Mouse (Mus musculus) cerebellum, adult 9-11 months (tissue): ENCODE data around the gene Vwa5b2.

ENCODE experiments used
- DNase-seq: peaks from one replicate; pipeline ENCODE4 v3.0.0; 2022

Gene Vwa5b2

GRCm38 (mm10) chr16:20611357-20612227 is 22.3 kb downstream of the Vwa5b2 start, which contains the start of the genes Eef1akmt4, Gm49333 and Alg3:
Gene Eef1akmt4, plus strand, starts transcription at chr16:20611593.
Gene Gm49333, plus strand, starts transcription at chr16:20611610.
Gene Alg3, minus strand, starts transcription at chr16:20611735.
- peak; percentile 86 for DNase-seq

- peak; percentile 64 for DNase-seq
Observed at GRCm38 (mm10) chr16:20619541-20620398, 30.5 kb downstream of the Vwa5b2 start.

GRCm38 (mm10) chr16:20620399-20620735 is 31.1 kb downstream of the Vwa5b2 start:
- no peak for DNase-seq

- DNase-seq, result no peak
Observed at GRCm38 (mm10) chr16:20620751-20621190, 31.5 kb downstream of the Vwa5b2 start.

GRCm38 (mm10) chr16:20621191-20621990 is 32.1 kb downstream of the Vwa5b2 start, which contains the start of gene Camk2n2:
Gene Camk2n2, minus strand, starts transcription at chr16:20621287.
- DNase-seq, result peak; percentile 89

GRCm38 (mm10) chr16:20621991-20622685 is 32.9 kb downstream of the Vwa5b2 start:
- peak; percentile 86 for DNase-seq

- no peak for DNase-seq
Observed at GRCm38 (mm10) chr16:20623211-20623610, 33.9 kb downstream of the Vwa5b2 start.

- no peak for DNase-seq
Observed at GRCm38 (mm10) chr16:20628871-20629391, 39.7 kb downstream of the Vwa5b2 start.

- peak; percentile 75 for DNase-seq
Observed at GRCm38 (mm10) chr16:20629731-20630634, 40.7 kb downstream of the Vwa5b2 start, which contains the start of gene Ece2. Gene Ece2, plus strand, starts transcription at chr16:20629828.

GRCm38 (mm10) chr16:20637410-20637809 is 48.1 kb downstream of the Vwa5b2 start:
- no peak for DNase-seq

GRCm38 (mm10) chr16:20638367-20638766 is 49.1 kb downstream of the Vwa5b2 start:
- no peak for DNase-seq

- peak; percentile 70 for DNase-seq
Observed at GRCm38 (mm10) chr16:20642161-20642560, 52.9 kb downstream of the Vwa5b2 start.

GRCm38 (mm10) chr16:20643911-20644310 is 54.6 kb downstream of the Vwa5b2 start:
- no peak for DNase-seq

- peak; percentile 96 for DNase-seq
Observed at GRCm38 (mm10) chr16:20651076-20651946, 62.0 kb downstream of the Vwa5b2 start, which contains the start of gene Psmd2. Gene Psmd2, plus strand, starts transcription at chr16:20651652.

GRCm38 (mm10) chr16:20651947-20652310 is 62.7 kb downstream of the Vwa5b2 start:
- DNase-seq, result no peak

- no peak for DNase-seq
Observed at GRCm38 (mm10) chr16:20653315-20653714, 64.0 kb downstream of the Vwa5b2 start.
